Mouse (Mus musculus) adrenal gland, adult 2 months (tissue): ENCODE data around the gene Trim65. TPM values are rescaled to one million over a fixed set of nuclear protein-coding genes. Genes with fewer than 3 reads are reported as not detected.
"Not testable (repeated sequence)": the region's sequence is repeated elsewhere in the genome, so short reads cannot be mapped to it uniquely, and the experiment has no call there.

Experiments
- DNase-seq: peaks from one replicate; pipeline ENCODE4 v3.0.0; 2021
- polyA plus RNA-seq: library from polyadenylated mRNA; depleted of rRNA; stranded (reverse); fragments of >200 nt; gene quantifications from 2 replicates; pipeline ENCODE4 v1.2.3, GENCODE M21; 2012
- total RNA-seq, 2 experiments: library from RNA; stranded (reverse); gene quantifications; 2 replicates each; pipeline ENCODE4 v1.2.3; 2021

The Trim65 gene
- total and polyA plus RNA-seq, 3 experiments = 9.5 to 15.9 (median 11.8) TPM

GRCm38 (mm10) chr11:116138468-116139138, 7.7 kb upstream of the Trim65 start, which contains the start of gene Mrpl38:
Mrpl38 (minus strand) TSS chr11:116138868.
- peak; percentile 93 for DNase-seq

GRCm38 (mm10) chr11:116138096-116138467, 7.2 kb upstream of the Trim65 start:
- DNase-seq = no peak

GRCm38 (mm10) chr11:116134171-116134570, 3.2 kb upstream of the Trim65 start:
- no peak for DNase-seq

- no peak for DNase-seq
Measured at GRCm38 (mm10) chr11:116133497-116133896, 2.6 kb upstream of the Trim65 start.

GRCm38 (mm10) chr11:116132366-116133333, 1.7 kb upstream of the Trim65 start:
- DNase-seq = peak; percentile 66

- DNase-seq = no peak
Measured at GRCm38 (mm10) chr11:116131349-116132170, 632 bp upstream of the Trim65 start.

GRCm38 (mm10) chr11:116129993-116130487, 888 bp downstream of the Trim65 start:
- DNase-seq = no peak

GRCm38 (mm10) chr11:116129091-116129790, 1.7 kb downstream of the Trim65 start:
- DNase-seq = no peak

GRCm38 (mm10) chr11:116127986-116128385, 2.9 kb downstream of the Trim65 start:
- DNase-seq = no peak

- DNase-seq = peak; percentile 88
Measured at GRCm38 (mm10) chr11:116127156-116127980, 3.6 kb downstream of the Trim65 start, which contains the start of gene Trim47. Trim47 (minus strand) TSS chr11:116127210.

- no peak for DNase-seq
Measured at GRCm38 (mm10) chr11:116126261-116126660, 4.7 kb downstream of the Trim65 start.

- DNase-seq = not testable (repeated sequence)
Measured at GRCm38 (mm10) chr11:116121731-116122245, 9.1 kb downstream of the Trim65 start.

GRCm38 (mm10) chr11:116117819-116118218, 13.1 kb downstream of the Trim65 start:
- DNase-seq = no peak

- DNase-seq = no peak
Measured at GRCm38 (mm10) chr11:116117241-116117640, 13.7 kb downstream of the Trim65 start.

- no peak for DNase-seq
Measured at GRCm38 (mm10) chr11:116111611-116112203, 19.2 kb downstream of the Trim65 start.

GRCm38 (mm10) chr11:116111067-116111466, 19.9 kb downstream of the Trim65 start:
- DNase-seq = no peak

- DNase-seq = no peak
Measured at GRCm38 (mm10) chr11:116110540-116110939, 20.4 kb downstream of the Trim65 start.

- DNase-seq = peak; percentile 88
Measured at GRCm38 (mm10) chr11:116110131-116110530, 20.8 kb downstream of the Trim65 start.

GRCm38 (mm10) chr11:116109441-116110081, 21.4 kb downstream of the Trim65 start:
- peak; percentile 60 for DNase-seq
